Mouse (Mus musculus) thymus, adult 2 months (tissue): ENCODE results near the gene Lrig3.

Experiments
- CTCF ChIP-seq: fragments of 200-500 bp; IDR thresholded peaks from 2 replicates; pipeline ENCODE4 v1.5.1; 2012; ENCODE audit warnings: mild to moderate bottlenecking, control low read depth, low read length, moderate library complexity, borderline replicate concordance; ENCODE audit not compliant: control insufficient read depth, poor library complexity, insufficient read depth; ENCODE audit errors: extremely low read depth
- POLR2A ChIP-seq: fragments of 200-500 bp; IDR thresholded peaks from 2 replicates; pipeline ENCODE4 v1.6.1; 2012; ENCODE audit warnings: mild to moderate bottlenecking, low read length, control low read depth, moderate library complexity; ENCODE audit not compliant: control insufficient read depth, poor library complexity, insufficient read depth; ENCODE audit errors: extremely low read depth

- TF ChIP-seq CTCF: no peak
- no peak for TF ChIP-seq POLR2A
Measured at GRCm38 (mm10) chr10:125933388-125933787, 32.6 kb upstream of the Lrig3 start.
